Mouse (Mus musculus) E14TG2a.4 (cell line): Measurements from ENCODE around the gene Dhx34.

Source experiments
- CTCF ChIP-seq: conservative IDR thresholded peaks from 2 replicates; pipeline ENCODE4 v1.5.1; 2014; ENCODE audit warnings: low read length
- NANOG ChIP-seq: IDR thresholded peaks from 2 replicates; pipeline ENCODE4 v1.6.1; 2014; ENCODE audit warnings: borderline replicate concordance, low read length, mixed read lengths
- POU5F1 ChIP-seq: IDR thresholded peaks from 2 replicates; pipeline ENCODE4 v1.6.1; 2014; ENCODE audit warnings: low read length, borderline replicate concordance

- TF ChIP-seq CTCF (no peak), NANOG (no peak), POU5F1 (no peak)
These were observed 38.2 kb downstream of the Dhx34 start for GRCm38 (mm10) chr7:16183663-16184062.
